Mouse (Mus musculus) brain, embryonic 14.5 days (tissue): Measurements from ENCODE around the gene Slc2a2. TPM values are rescaled to one million over a fixed set of nuclear protein-coding genes. Genes with fewer than 3 reads are reported as not detected.

ENCODE experiments used
- DNase-seq: peaks from one replicate; pipeline ENCODE4 v3.0.0-alpha.2; 2011; ENCODE audit warnings: low read depth
- CTCF ChIP-seq: fragments of 200-500 bp; IDR thresholded peaks from 2 replicates; pipeline ENCODE4 v1.5.1; 2012; ENCODE audit warnings: inconsistent platforms, mild to moderate bottlenecking, moderate library complexity, borderline replicate concordance; ENCODE audit not compliant: insufficient read depth, insufficient read length; ENCODE audit errors: extremely low read depth
- POLR2A ChIP-seq: fragments of 200-500 bp; IDR thresholded peaks from 2 replicates; pipeline ENCODE4 v1.6.1; 2012; ENCODE audit warnings: mild to moderate bottlenecking, inconsistent platforms, borderline replicate concordance; ENCODE audit not compliant: poor library complexity, insufficient read depth, insufficient read length, severe bottlenecking; ENCODE audit errors: extremely low read depth
- polyA plus RNA-seq: library from polyadenylated mRNA; depleted of rRNA; stranded (reverse); fragments of >200 nt; gene quantifications from 2 replicates; pipeline ENCODE4 v1.2.3, GENCODE M21; 2012

The Slc2a2 gene
- polyA plus RNA-seq, 1 experiment = 0.01 TPM

GRCm38 (mm10) chr3:28699601-28700000 is 1.9 kb downstream of the Slc2a2 start:
- TF ChIP-seq POLR2A (no peak), CTCF (no peak)
- no peak for DNase-seq

DNA sequence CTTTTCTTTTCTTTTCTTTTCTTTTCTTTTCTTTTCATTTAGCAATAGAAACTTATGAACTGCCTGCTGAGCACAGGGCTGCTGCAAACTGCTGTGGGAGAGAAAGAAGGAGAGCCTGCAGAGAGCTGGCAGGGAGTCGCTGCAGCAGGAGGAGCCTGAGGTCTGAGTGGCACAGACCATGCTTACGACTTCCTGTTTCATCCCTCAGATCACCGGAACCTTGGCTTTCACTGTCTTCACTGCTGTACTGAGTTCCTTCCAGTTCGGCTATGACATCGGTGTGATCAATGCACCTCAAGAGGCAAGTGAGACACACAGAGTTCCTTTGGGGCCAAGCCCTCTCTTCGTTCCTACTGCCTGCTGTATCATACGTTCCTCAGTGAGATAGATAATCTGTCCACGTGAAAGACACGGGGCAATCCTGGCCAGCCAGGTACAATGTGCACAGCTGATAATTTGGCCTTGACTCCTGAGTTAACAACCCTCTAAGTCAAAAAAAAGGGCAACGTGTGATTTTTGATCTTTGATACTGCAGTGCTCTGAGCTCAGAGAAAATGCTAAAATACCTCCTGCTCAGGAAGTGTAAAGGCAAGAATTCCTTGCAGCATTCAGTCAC is 7.9 kb downstream of the Slc2a2 start:
- TF ChIP-seq POLR2A (no peak), CTCF (no peak)
- DNase-seq = no peak

GRCm38 (mm10) chr3:28706736-28707135 is 9.0 kb downstream of the Slc2a2 start:
- TF ChIP-seq POLR2A (no peak), CTCF (no peak)
- no peak for DNase-seq

GRCm38 (mm10) chr3:28709740-28710139 is 12.0 kb downstream of the Slc2a2 start:
- DNase-seq = no peak
- TF ChIP-seq CTCF (0 out of 2 replicates have a peak, but pooled peaks have one; percentile 27), POLR2A (no peak)

DNA sequence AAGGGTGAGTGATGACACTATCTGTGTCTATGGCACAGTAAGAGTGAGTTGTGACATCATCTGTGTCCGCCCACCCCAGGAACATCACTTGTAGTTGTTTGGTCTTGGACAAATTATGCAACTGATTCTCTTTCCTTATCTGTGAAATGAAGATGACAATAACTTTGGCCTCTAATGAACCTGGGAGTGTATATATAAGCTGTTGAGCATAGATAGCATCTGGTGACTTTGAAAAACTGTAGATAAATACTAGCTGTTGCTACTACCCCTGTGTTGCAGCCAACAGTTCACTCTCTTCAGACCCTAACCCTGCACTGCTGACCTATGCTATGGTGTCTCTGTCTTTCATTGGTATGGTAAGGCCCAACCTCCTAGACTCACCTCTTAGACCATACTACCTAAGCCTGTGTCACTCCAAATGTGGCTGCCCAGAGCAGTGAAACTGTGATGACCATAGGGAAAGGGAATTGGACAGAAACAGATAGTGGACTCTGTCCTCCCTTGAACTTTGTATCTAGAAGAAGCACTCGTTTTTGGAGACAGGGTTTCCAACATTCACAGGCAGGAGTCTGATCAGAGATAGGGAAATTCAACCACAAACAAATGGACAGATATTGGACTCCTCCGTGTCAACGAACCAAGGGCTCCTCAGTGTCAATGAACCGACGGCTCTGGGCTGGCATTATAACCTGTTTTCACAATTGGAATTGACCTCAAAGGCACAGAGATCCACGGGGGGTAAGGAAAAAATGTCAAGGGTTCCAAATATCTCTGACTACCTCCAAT is 16.4 kb downstream of the Slc2a2 start:
- TF ChIP-seq CTCF (no peak), POLR2A (no peak)
- no peak for DNase-seq

GRCm38 (mm10) chr3:28718521-28718920 is 20.8 kb downstream of the Slc2a2 start:
- TF ChIP-seq CTCF = no peak
- TF ChIP-seq POLR2A = no peak
- no peak for DNase-seq

DNA sequence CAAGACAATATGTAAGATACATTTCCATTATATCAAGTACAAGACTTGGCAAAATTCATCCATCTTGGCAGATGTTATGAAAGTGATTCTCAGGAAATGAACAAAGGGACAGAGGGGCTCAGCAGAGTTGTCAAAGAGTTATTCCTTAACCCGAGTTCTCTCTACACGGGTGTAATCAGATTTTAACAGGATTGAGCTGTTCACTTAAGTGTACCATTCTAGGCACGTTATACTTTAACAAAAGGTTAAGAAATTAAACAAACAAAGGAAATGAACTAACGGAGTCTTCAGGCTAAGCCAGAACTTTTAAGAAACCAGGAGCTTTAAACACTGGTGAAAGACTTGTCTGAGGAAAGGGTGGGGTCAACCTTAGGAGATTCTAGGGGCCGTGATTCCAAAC is 23.5 kb downstream of the Slc2a2 start:
- TF ChIP-seq POLR2A (no peak), CTCF (no peak)
- DNase-seq = no peak

- no peak for DNase-seq
- TF ChIP-seq CTCF (no peak), POLR2A (no peak)
Observed at GRCm38 (mm10) chr3:28721838-28722237, 24.1 kb downstream of the Slc2a2 start.

GRCm38 (mm10) chr3:28722531-28722930 is 24.8 kb downstream of the Slc2a2 start:
- TF ChIP-seq POLR2A (no peak), CTCF (no peak)
- no peak for DNase-seq

DNA sequence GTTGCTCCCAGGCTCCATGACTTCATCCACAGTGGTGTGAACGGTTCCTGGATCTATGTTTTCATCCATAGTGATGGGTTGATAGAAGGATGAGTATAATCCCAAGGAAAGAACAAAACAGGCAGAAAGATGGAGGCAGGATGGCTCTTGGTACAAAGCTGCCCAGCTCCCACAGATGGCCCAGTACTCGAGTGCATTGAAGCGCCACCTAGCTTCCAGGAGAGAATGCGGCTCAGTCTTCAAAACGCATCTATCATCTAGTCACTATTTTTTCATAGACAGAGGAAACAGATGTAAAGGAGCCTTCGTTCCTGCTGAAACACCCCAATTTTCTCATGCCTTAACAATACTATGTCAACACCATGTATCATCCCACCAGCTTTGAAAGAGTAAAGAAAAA is 25.8 kb downstream of the Slc2a2 start:
- TF ChIP-seq POLR2A (no peak), CTCF (peak; percentile 31; the same call in 1 of the 2 replicates)
- no peak for DNase-seq

GRCm38 (mm10) chr3:28725203-28725602 is 27.5 kb downstream of the Slc2a2 start:
- TF ChIP-seq CTCF = no peak
- no peak for TF ChIP-seq POLR2A
- no peak for DNase-seq

DNA sequence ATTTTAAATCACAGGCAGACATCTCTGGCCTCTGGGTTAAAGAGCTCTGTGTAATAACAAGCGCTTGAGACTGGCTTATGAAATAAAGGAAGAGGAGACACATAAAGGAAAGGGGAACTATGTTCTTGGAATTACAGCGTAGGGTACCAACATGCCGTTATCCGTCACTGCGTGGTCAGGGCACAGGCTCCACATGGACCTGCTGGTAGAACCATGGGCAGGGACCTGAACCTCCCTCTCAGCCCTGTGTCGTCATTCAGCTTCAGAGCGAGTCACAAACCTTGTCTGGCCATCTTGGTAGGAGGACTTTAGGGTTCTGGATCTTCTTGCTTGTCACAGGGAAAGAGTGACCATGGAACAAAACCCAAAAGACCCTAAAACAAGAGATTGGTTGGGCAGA is 28.7 kb downstream of the Slc2a2 start:
- no peak for DNase-seq
- TF ChIP-seq POLR2A (no peak), CTCF (no peak)
